Mouse (Mus musculus) macrophage (primary cell): ENCODE results near the gene Rbbp9. TPM values are rescaled to one million over a fixed set of nuclear protein-coding genes. Genes with fewer than 3 reads are reported as not detected.

Source experiments
- H3K27ac ChIP-seq: fragments of 350-480 bp; formaldehyde crosslinking; 2 replicates; pipeline ENCODE4 v1.9.0; 2021
- H3K36me3 ChIP-seq: fragments of 350-480 bp; formaldehyde crosslinking; 2 replicates; pipeline ENCODE4 v1.9.0; 2021; ENCODE audit errors: inconsistent target
- H3K4me3 ChIP-seq: fragments of 350-480 bp; formaldehyde crosslinking; 2 replicates; pipeline ENCODE4 v1.9.0; 2021; ENCODE audit errors: inconsistent target
- H3K79me2 ChIP-seq: fragments of 350-480 bp; formaldehyde crosslinking; 2 replicates; pipeline ENCODE4 v1.9.0; 2021; ENCODE audit errors: inconsistent target
- WGBS: methylation state at CpG from one replicate; pipeline ENCODE4 v1.1.7; 2026; ENCODE audit warnings: inconsistent platforms; ENCODE audit not compliant: missing documents; 5-methylcytosine and 5-hydroxymethylcytosine counted together
- polyA plus RNA-seq: library from polyadenylated mRNA; stranded (reverse); fragments of 250-400 nt; gene quantifications from 3 replicates; pipeline ENCODE4 v1.2.4, GENCODE M21; 2018; ENCODE audit warnings: inconsistent platforms

The Rbbp9 gene
- polyA plus RNA-seq, 1 experiment from 2014 or later = 18.4 TPM

GRCm38 (mm10) chr2:144543670-144544069 lies 7.0 kb downstream of the Rbbp9 start:
- whole genome bisulfite sequencing = 88% methylated on average over 6 of the region's 6 CpGs
- Histone ChIP-seq H3K79me2 (no peaks in the 10 kb centered on the region), H3K27ac (no peak overlapping the region)

GRCm38 (mm10) chr2:144541246-144541645 lies 9.4 kb downstream of the Rbbp9 start:
- WGBS = 90% methylated on average over 4 of the region's 4 CpGs
- Histone ChIP-seq H3K27ac (no peak overlapping the region), H3K36me3 (peaks cover 67% of the 10 kb centered on the region)

More at GRCm38 (mm10) chr2:144543670-144544069, 7.0 kb downstream of the Rbbp9 start:
- Histone ChIP-seq H3K36me3 (peaks cover 42% of the 10 kb centered on the region), H3K4me3 (no peak overlapping the region)

GRCm38 (mm10) chr2:144537123-144537522 lies 13.5 kb downstream of the Rbbp9 start:
- peaks cover 84% of the 10 kb centered on the region for H3K36me3 ChIP-seq
- 98% methylated on average over 7 of the region's 7 CpGs for WGBS
- H3K79me2 ChIP-seq = no peaks in the 10 kb centered on the region
- no peak overlapping the region for H3K4me3 ChIP-seq
- no peak overlapping the region for H3K27ac ChIP-seq

More at GRCm38 (mm10) chr2:144541246-144541645, 9.4 kb downstream of the Rbbp9 start:
- Histone ChIP-seq H3K79me2 (no peaks in the 10 kb centered on the region), H3K4me3 (no peak overlapping the region)

GRCm38 (mm10) chr2:144527821-144528174 lies 22.9 kb downstream of the Rbbp9 start:
- peaks cover 31% of the 10 kb centered on the region for H3K79me2 ChIP-seq
- H3K36me3 ChIP-seq = peaks cover 16% of the 10 kb centered on the region
- peak overlapping the region; percentile 78 for H3K27ac ChIP-seq
- WGBS = under 1% methylated on average over 25 of the region's 25 CpGs
- H3K4me3 ChIP-seq = peak overlapping the region; percentile 86

- Histone ChIP-seq H3K79me2 (peaks cover 31% of the 10 kb centered on the region), H3K36me3 (peaks cover 10% of the 10 kb centered on the region), H3K27ac (peak within 1 kb of the TSS; percentile 78), H3K4me3 (peak within 1 kb of the TSS; percentile 86)
- WGBS = 3% methylated on average over 56 of the region's 56 CpGs
These were observed 23.5 kb downstream of the Rbbp9 start, which contains the start of the genes Dzank1 and Polr3f for GRCm38 (mm10) chr2:144526981-144527820. Gene Dzank1, minus strand, starts transcription at chr2:144527414. Gene Polr3f, plus strand, starts transcription at chr2:144527718.

- 64% methylated on average over 10 of the region's 10 CpGs for WGBS
These were observed 24.8 kb downstream of the Rbbp9 start for GRCm38 (mm10) chr2:144525856-144526255.

GRCm38 (mm10) chr2:144519772-144520171 lies 30.9 kb downstream of the Rbbp9 start:
- Histone ChIP-seq H3K79me2 (no peaks in the 10 kb centered on the region), H3K4me3 (no peak overlapping the region), H3K36me3 (no peaks in the 10 kb centered on the region), H3K27ac (no peak overlapping the region)
- WGBS = 60% methylated on average over 3 of the region's 3 CpGs

More at GRCm38 (mm10) chr2:144525856-144526255, 24.8 kb downstream of the Rbbp9 start:
- H3K36me3 ChIP-seq = no peaks in the 10 kb centered on the region
- H3K27ac ChIP-seq = no peak overlapping the region
- H3K4me3 ChIP-seq = no peak overlapping the region
- peaks cover 31% of the 10 kb centered on the region for H3K79me2 ChIP-seq

GRCm38 (mm10) chr2:144514619-144515018 lies 36.0 kb downstream of the Rbbp9 start:
- Histone ChIP-seq H3K36me3 (no peaks in the 10 kb centered on the region), H3K27ac (no peak overlapping the region), H3K4me3 (no peak overlapping the region), H3K79me2 (no peaks in the 10 kb centered on the region)
- WGBS = 83% methylated on average over 2 of the region's 3 CpGs

- no peaks in the 10 kb centered on the region for H3K36me3 ChIP-seq
- no peak overlapping the region for H3K4me3 ChIP-seq
- 87% methylated on average over 6 of the region's 6 CpGs for WGBS
- H3K79me2 ChIP-seq = no peaks in the 10 kb centered on the region
- H3K27ac ChIP-seq = no peak overlapping the region
These were observed 48.5 kb downstream of the Rbbp9 start for GRCm38 (mm10) chr2:144502134-144502533.

Other genes starting within 250 kb of the Rbbp9 start
- gene Ovol2, start 218.7 kb downstream of the Rbbp9 start, polyA plus RNA-seq = not detected in 3 replicates
- gene Kat14, start 181.9 kb downstream of the Rbbp9 start, polyA plus RNA-seq = 23.5 to 36.0 TPM (median 28.7 TPM) in 3 replicates
- 11.6 TPM in 1 of 3 replicates, not detected in the others for gene Pet117, start 181.9 kb downstream of the Rbbp9 start, polyA plus RNA-seq
- gene Dzank1, start 23.5 kb downstream of the Rbbp9 start, polyA plus RNA-seq = 0.03 to 0.04 TPM (median 0.04 TPM) in 3 replicates
- 8.9 to 11.6 TPM (median 9.0 TPM) in 3 replicates for gene Polr3f, start 23.2 kb downstream of the Rbbp9 start, polyA plus RNA-seq
- gene Sec23b, start 5.4 kb upstream of the Rbbp9 start, polyA plus RNA-seq = 47.5 to 65.8 TPM (median 57.3 TPM) in 3 replicates
- gene Smim26, start 43.2 kb upstream of the Rbbp9 start, polyA plus RNA-seq = 9.3 to 43.8 TPM (median 22.1 TPM) in 3 replicates
- 5.7 to 9.9 TPM (median 8.4 TPM) in 3 replicates for gene Dtd1, start 49.0 kb upstream of the Rbbp9 start, polyA plus RNA-seq